9 mouse cellular contexts compared by ENCODE assay signal in the genomic region with DNA sequence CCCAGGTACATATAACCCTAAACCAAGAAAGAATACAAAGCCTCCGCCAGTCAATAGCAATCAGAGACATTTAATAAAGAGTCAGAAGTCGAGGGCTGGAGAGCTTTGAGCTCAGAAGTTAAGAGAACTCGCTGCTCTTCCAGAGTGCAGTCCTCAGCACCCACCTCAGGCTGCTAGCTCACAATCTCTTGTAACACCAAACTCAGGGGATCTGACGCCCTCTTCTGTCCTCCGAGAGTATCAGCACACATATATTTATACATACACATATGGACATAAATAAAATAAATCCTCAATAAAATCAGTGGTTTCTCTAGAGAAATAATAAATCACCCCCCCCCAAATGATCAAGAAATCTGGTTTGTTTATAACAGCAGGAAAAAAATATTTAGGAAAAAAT. TPM values are rescaled to one million over a fixed set of nuclear protein-coding genes. Genes with fewer than 3 reads are reported as not detected.
A peak's percentile ranks its signal among the peaks of the same experiment; 100 is the strongest.
DNase-seq lines count a peak whose midpoint lies in the region; ATAC-seq and TF ChIP-seq lines count a peak whose summit lies in the region.
"Had no signal": no experiment of that assay in that cellular context is flagged by ENCODE, and none has a peak within 500 bp of the region (broad histone marks: within the 10 kb centered on the region; RNA-seq: fewer than 3 reads in every experiment).

No protein-coding gene starts in this region.

- peaks cover 22% of the 10 kb centered on the region for H3K36me3 ChIP-seq in forebrain, embryonic 13.5 days (ENCODE audit: poor library complexity, severe bottlenecking)
- peaks cover 5% of the 10 kb centered on the region for H3K36me3 ChIP-seq in liver, postnatal 0 days (replicated peaks; ENCODE audit: insufficient read depth, low read length)

- DNase-seq in embryo, embryonic 10 days (ENCODE audit: low spot score) = peak; percentile 49
- no peak for DNase-seq in embryo, embryonic 9.5 days (ENCODE audit: extremely low spot score)
- peak; percentile 66 for DNase-seq in 416B (ENCODE audit: low read depth)
- peak; percentile 42 for DNase-seq in liver, postnatal 0 days
- no peak for DNase-seq in urinary bladder, postnatal 10 days (ENCODE audit: low spot score)
- DNase-seq in layer of hippocampus, postnatal 14 days (ENCODE audit: low spot score in 2 of 2) = no peak
- DNase-seq in heart, adult 18-20 months = no peak

- peaks cover 37% of the 10 kb centered on the region for H3K4me1 ChIP-seq in forebrain, embryonic 13.5 days
- peaks cover 13% of the 10 kb centered on the region for H3K4me1 ChIP-seq in liver, postnatal 0 days (ENCODE audit: insufficient read depth)

- WGBS in forebrain, embryonic 13.5 days = 75% methylated on average over 5 of the region's 5 CpGs
- 77% methylated on average over 5 of the region's 5 CpGs for WGBS in liver, postnatal 0 days (ENCODE audit: insufficient replicate concordance)

- H3K9ac ChIP-seq in forebrain, embryonic 13.5 days = no peak overlapping the region
- no peak overlapping the region for H3K9ac ChIP-seq in liver, postnatal 0 days (replicated peaks)

- ATAC-seq in forebrain, embryonic 13.5 days = no peak
- no peak for ATAC-seq in liver, postnatal 0 days

- no peak overlapping the region for H3K4me3 ChIP-seq in forebrain, embryonic 13.5 days
- peak overlapping the region; percentile 84 for H3K4me3 ChIP-seq in liver, postnatal 0 days (ENCODE audit: low read depth, low read length)

- peak; percentile 49 for TF ChIP-seq CTCF in liver, postnatal 0 days (IDR thresholded peaks at IDR 0.05; ENCODE audit: low read depth)

- no peak for TF ChIP-seq EP300 in liver, postnatal 0 days (IDR thresholded peaks at IDR 0.05; ENCODE audit: low read depth)

- H3K27me3 ChIP-seq in forebrain, embryonic 13.5 days = no peaks in the 10 kb centered on the region
- H3K27me3 ChIP-seq in liver, postnatal 0 days (ENCODE audit: insufficient read depth, low read length) = no peaks in the 10 kb centered on the region

- H3K27ac ChIP-seq in forebrain, embryonic 13.5 days = no peak overlapping the region
- H3K27ac ChIP-seq in liver, postnatal 0 days (ENCODE audit: low read depth) = no peak overlapping the region

- peak overlapping the region; percentile 47 for H3K4me2 ChIP-seq in forebrain, embryonic 13.5 days
- H3K4me2 ChIP-seq in liver, postnatal 0 days (ENCODE audit: low read depth, low read length) = peak overlapping the region; percentile 90

- no peaks in the 10 kb centered on the region for H3K9me3 ChIP-seq in forebrain, embryonic 13.5 days (replicated peaks)
- no peaks in the 10 kb centered on the region for H3K9me3 ChIP-seq in liver, postnatal 0 days (ENCODE audit: low read length)

RNA-seq across cellular contexts. Expression of a gene that starts 1.4 kb away (rescaled TPM):
- polyA plus RNA-seq in forebrain, embryonic 13.5 days (2015; fragmentation: Nextera tagmentation; extraction: Ambion mirVana) = 82.1 and 82.3 TPM in 2 replicates
- 64.3 and 66.1 TPM in 2 replicates for polyA plus RNA-seq in liver, postnatal 0 days (2015; fragmentation: Nextera tagmentation; extraction: Ambion mirVana)
- 10 to 100 TPM; 33.2 to 35.2 TPM for total RNA-seq in layer of hippocampus, postnatal 14 days (2021)
- total RNA-seq in heart, adult 18-20 months (2021) = 10 to 100 TPM; 51.0 to 53.6 TPM

RNA-seq across cellular contexts. Expression of a gene that starts 1.5 kb away (rescaled TPM):
- polyA plus RNA-seq in forebrain, embryonic 13.5 days (2015; fragmentation: Nextera tagmentation; extraction: Ambion mirVana) = 13.3 and 13.8 TPM in 2 replicates
- 2.2 and 2.5 TPM in 2 replicates for polyA plus RNA-seq in liver, postnatal 0 days (2015; fragmentation: Nextera tagmentation; extraction: Ambion mirVana)
- total RNA-seq in layer of hippocampus, postnatal 14 days (2021) = 10 to 100 TPM; 21.3 to 25.7 TPM
- 1 to 10 TPM; 6.1 to 7.2 TPM for total RNA-seq in heart, adult 18-20 months (2021)

RNA-seq across cellular contexts. Expression of a gene that starts 13.1 kb away (rescaled TPM):
- polyA plus RNA-seq in forebrain, embryonic 13.5 days (2015; fragmentation: Nextera tagmentation; extraction: Ambion mirVana) = 0.14 TPM in 1 of 2 replicates, not detected in the other
- polyA plus RNA-seq in liver, postnatal 0 days (2015; fragmentation: Nextera tagmentation; extraction: Ambion mirVana) = 16.6 and 18.2 TPM in 2 replicates
- total RNA-seq in layer of hippocampus, postnatal 14 days (2021) = under 1 TPM in 1 of 2 experiments, not detected in 1; 0.26 TPM
- total RNA-seq in heart, adult 18-20 months (2021) = not detected
- polyA plus RNA-seq: heart, postnatal 0 days had no signal

RNA-seq across cellular contexts. Expression of a gene that starts 29.9 kb away (rescaled TPM):
- polyA plus RNA-seq in forebrain, embryonic 13.5 days (2015; fragmentation: Nextera tagmentation; extraction: Ambion mirVana) = 0.23 TPM in 2 replicates
- polyA plus RNA-seq in liver, postnatal 0 days (2015; fragmentation: Nextera tagmentation; extraction: Ambion mirVana) = 2,616 and 2,625 TPM in 2 replicates
- total RNA-seq in layer of hippocampus, postnatal 14 days (2021) = 1 to 10 TPM; 1.1 to 1.5 TPM
- 10 to 100 TPM in 1 of 2 experiments, 1 to 10 TPM in 1; 9.2 to 11.7 TPM for total RNA-seq in heart, adult 18-20 months (2021)

RNA-seq across cellular contexts. Expression of a gene that starts 45.8 kb away (rescaled TPM):
- not detected in 2 replicates for polyA plus RNA-seq in forebrain, embryonic 13.5 days (2015; fragmentation: Nextera tagmentation; extraction: Ambion mirVana)
- 3.5 and 4.4 TPM in 2 replicates for polyA plus RNA-seq in liver, postnatal 0 days (2015; fragmentation: Nextera tagmentation; extraction: Ambion mirVana)
- under 1 TPM in 1 of 2 experiments, not detected in 1; 0.32 TPM for total RNA-seq in layer of hippocampus, postnatal 14 days (2021)
- not detected for total RNA-seq in heart, adult 18-20 months (2021)
- polyA plus RNA-seq: heart, postnatal 0 days had no signal

Comparison
In these comparisons a context has a peak if more than half of its experiments do, and no peak if none do; other contexts are left out.
1. DNase-seq: peak in embryo, embryonic 10 days (single experiment), 416B (single experiment) and liver, postnatal 0 days (single experiment); none in embryo, embryonic 9.5 days (single experiment), urinary bladder, postnatal 10 days (single experiment), layer of hippocampus, postnatal 14 days (0 of 2) and heart, adult 18-20 months (0 of 2).